Mouse (Mus musculus) heart, embryonic 16.5 days (tissue): ENCODE data around the gene Rps6kb1. TPM values are rescaled to one million over a fixed set of nuclear protein-coding genes. Genes with fewer than 3 reads are reported as not detected.
A peak's percentile ranks its signal among the peaks of the same experiment; 100 is the strongest.

Source experiments
- ATAC-seq: fragments of 200-750 bp; cut with Nextera tagmentation; replicated peaks from 2 replicates; pipeline ENCODE4 v1.8.0; 2017; ENCODE audit warnings: moderate number of reproducible peaks; ENCODE audit not compliant: insufficient read depth, low FRiP score; ENCODE audit errors: extremely low read depth
- H3K27ac ChIP-seq: fragments of 300-500 bp; sonication (generic); 2 replicates; pipeline ENCODE4 v1.5.1; 2014; ENCODE audit warnings: mild to moderate bottlenecking, low read length, control low read depth, moderate library complexity
- H3K27me3 ChIP-seq: fragments of 300-500 bp; sonication (generic); 2 replicates; pipeline ENCODE4 v1.6.1; 2014; ENCODE audit warnings: low read length, mixed read lengths; ENCODE audit not compliant: control insufficient read depth, insufficient read depth
- H3K36me3 ChIP-seq: fragments of 300-500 bp; sonication (generic); 2 replicates; pipeline ENCODE4 v1.6.1; 2014; ENCODE audit not compliant: control insufficient read depth, insufficient read depth
- H3K4me1 ChIP-seq: fragments of 300-500 bp; sonication (generic); 2 replicates; pipeline ENCODE4 v1.6.1; 2014; ENCODE audit warnings: low read length, mixed read lengths; ENCODE audit not compliant: control insufficient read depth, insufficient read depth
- H3K4me2 ChIP-seq: fragments of 300-500 bp; sonication (generic); 2 replicates; pipeline ENCODE4 v1.6.1; 2014; ENCODE audit warnings: low read depth, mild to moderate bottlenecking, control low read depth, low read length
- H3K4me3 ChIP-seq: fragments of 300-500 bp; sonication (generic); 2 replicates; pipeline ENCODE4 v1.5.1; 2014; ENCODE audit warnings: mild to moderate bottlenecking, control low read depth, low read length
- H3K9ac ChIP-seq: fragments of 300-500 bp; sonication (generic); 2 replicates; pipeline ENCODE4 v1.6.1; 2014; ENCODE audit warnings: low read length, control low read depth
- H3K9me3 ChIP-seq: fragments of 300-500 bp; sonication (generic); replicated peaks from 2 replicates; pipeline ENCODE4 v1.6.1; 2016; ENCODE audit warnings: low read length; ENCODE audit not compliant: control insufficient read depth
- WGBS: fragments of 180-500 bp; shearing (Covaris S2); extraction: QIAGEN DNeasy Blood & Tissue Kit; methylation state at CpG from one replicate; pipeline ENCODE4 v1.1.7; 2014; 5-methylcytosine and 5-hydroxymethylcytosine counted together
- polyA plus RNA-seq: library from polyadenylated mRNA; unstranded; fragments of >200 nt; fragmentation: Nextera tagmentation; extraction: Ambion mirVana; gene quantifications from 2 replicates; pipeline ENCODE4 v1.2.1, GENCODE M21; 2015

The Rps6kb1 gene
- polyA plus RNA-seq, 1 experiment from 2014 or later, result 40.8 TPM

DNA sequence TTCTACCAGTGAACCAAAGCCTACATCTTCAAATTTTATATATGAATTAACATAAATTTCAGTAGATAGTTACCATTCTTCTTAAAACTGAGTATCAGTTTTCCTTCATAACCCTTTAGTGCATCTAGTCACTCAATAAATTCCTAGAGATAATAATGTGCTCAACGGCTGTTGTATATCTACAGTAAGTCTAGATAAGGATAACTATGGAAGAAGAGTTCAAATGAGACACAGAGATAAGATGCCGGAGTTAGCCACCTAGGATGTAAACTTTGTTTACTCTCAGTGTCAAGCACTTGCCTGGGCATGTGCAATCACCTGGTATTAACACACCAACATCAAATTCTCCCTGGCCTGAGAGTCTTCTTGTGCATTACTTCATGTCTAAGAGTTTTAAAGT is 37.3 kb downstream of the Rps6kb1 start:
- peaks cover 52% of the 10 kb centered on the region for H3K36me3 ChIP-seq
- no peak overlapping the region for H3K4me3 ChIP-seq
- H3K4me2 ChIP-seq, result no peak overlapping the region
- H3K4me1 ChIP-seq, result no peaks in the 10 kb centered on the region
- H3K9me3 ChIP-seq, result no peaks in the 10 kb centered on the region
- H3K27me3 ChIP-seq, result no peaks in the 10 kb centered on the region
- WGBS, result 45% methylated on average over 2 of the region's 2 CpGs
- ATAC-seq, result no peak
- no peak overlapping the region for H3K9ac ChIP-seq
- no peak overlapping the region for H3K27ac ChIP-seq

DNA sequence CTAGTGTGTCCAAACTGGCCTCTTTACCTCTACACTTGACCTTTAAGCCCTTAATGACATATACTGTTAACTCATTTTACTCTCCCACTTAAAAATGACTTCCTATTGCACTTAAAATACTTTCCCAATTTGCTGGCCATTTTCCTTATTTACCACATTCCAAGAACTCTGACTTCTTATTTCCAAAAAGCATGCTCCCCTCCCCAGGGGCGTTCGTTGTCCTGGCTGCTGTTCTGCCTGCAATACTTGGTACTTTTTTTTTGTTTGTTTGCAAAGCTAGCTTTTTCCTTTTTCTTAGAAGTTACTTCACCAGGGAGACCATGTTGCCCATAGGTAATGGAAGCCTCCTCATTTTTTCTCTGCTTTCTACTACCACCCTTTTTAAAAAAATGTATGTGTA is 41.5 kb downstream of the Rps6kb1 start:
- no peak for ATAC-seq
- WGBS, result 92% methylated on average over 2 of the region's 2 CpGs
- peaks cover 32% of the 10 kb centered on the region for H3K36me3 ChIP-seq
- H3K4me1 ChIP-seq, result no peaks in the 10 kb centered on the region
- H3K9me3 ChIP-seq, result no peaks in the 10 kb centered on the region
- H3K4me2 ChIP-seq, result no peak overlapping the region
- no peak overlapping the region for H3K4me3 ChIP-seq
- H3K27ac ChIP-seq, result no peak overlapping the region
- no peaks in the 10 kb centered on the region for H3K27me3 ChIP-seq
- no peak overlapping the region for H3K9ac ChIP-seq

DNA sequence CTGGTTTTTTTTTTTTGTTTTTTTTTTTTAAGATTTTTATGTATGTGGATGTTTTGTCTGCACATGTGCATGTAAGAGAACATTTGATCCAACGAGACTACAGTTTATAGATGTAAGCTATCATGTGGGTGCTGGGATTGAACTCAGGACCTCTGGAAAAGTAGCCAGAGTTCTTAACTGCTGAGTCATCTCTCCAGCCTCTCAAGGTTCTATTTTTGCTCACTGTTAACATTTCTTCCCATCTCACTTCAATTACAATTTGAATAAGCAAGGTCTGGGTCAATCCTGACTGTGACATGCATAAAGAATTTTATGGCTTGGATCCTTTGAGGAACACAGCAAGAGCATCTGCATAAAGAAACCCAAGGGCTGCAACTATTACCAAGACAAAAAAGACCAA is 43.8 kb downstream of the Rps6kb1 start:
- no peak overlapping the region for H3K9ac ChIP-seq
- H3K4me3 ChIP-seq, result no peak overlapping the region
- 67% methylated on average over 1 of the region's 1 CpGs for WGBS
- no peak overlapping the region for H3K4me2 ChIP-seq
- H3K36me3 ChIP-seq, result peaks cover 37% of the 10 kb centered on the region
- no peak overlapping the region for H3K27ac ChIP-seq
- no peaks in the 10 kb centered on the region for H3K4me1 ChIP-seq
- H3K9me3 ChIP-seq, result no peaks in the 10 kb centered on the region
- H3K27me3 ChIP-seq, result no peaks in the 10 kb centered on the region
- ATAC-seq, result no peak

DNA sequence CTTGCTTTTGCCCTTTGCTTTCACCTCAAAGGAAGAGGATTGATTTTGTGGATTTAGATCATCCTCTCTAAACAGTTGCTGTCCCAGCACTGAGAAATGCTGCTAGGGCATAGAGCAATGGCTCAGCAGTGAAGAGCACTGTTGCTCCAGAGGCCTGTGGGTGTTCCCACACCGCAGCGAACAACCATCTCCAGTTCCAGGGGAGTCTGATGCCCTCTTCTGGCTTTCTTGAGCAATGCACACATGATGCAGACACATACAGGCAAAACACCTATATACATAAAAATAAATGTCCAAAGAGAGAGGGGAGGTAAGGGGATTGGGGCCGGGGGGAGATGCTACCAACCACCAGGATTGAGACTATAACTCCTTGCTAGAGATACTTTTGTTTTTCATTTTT is 46.7 kb downstream of the Rps6kb1 start:
- Histone ChIP-seq H3K9ac (no peak overlapping the region), H3K36me3 (peaks cover 23% of the 10 kb centered on the region), H3K27me3 (no peaks in the 10 kb centered on the region), H3K4me1 (no peaks in the 10 kb centered on the region), H3K4me3 (no peak overlapping the region), H3K9me3 (no peaks in the 10 kb centered on the region), H3K4me2 (no peak overlapping the region), H3K27ac (no peak overlapping the region)
- 71% methylated on average over 3 of the region's 3 CpGs for WGBS
- no peak for ATAC-seq

DNA sequence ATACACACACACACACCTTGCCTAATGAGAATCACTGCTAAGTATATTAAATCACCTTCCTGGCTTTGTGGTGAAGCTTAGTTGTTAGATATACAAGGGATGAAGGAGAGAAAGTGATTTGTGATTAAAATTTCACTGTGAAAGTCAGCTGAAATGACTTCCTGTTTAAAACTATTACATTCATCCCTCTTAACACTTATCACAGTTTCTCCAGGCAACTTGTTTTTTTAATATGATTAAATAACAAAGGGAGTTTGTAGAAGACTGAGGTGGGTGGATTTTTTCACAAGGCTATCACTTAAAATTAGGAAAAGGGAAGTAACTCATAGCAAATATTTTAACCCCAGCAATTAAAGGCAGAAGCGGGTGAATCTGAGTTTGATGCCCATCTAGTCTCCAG is 47.2 kb downstream of the Rps6kb1 start:
- Histone ChIP-seq H3K4me2 (no peak overlapping the region), H3K27ac (no peak overlapping the region), H3K27me3 (no peaks in the 10 kb centered on the region), H3K9me3 (no peaks in the 10 kb centered on the region), H3K9ac (no peak overlapping the region), H3K36me3 (peaks cover 19% of the 10 kb centered on the region), H3K4me3 (no peak overlapping the region), H3K4me1 (no peaks in the 10 kb centered on the region)
- no peak for ATAC-seq
- 89% methylated on average over 1 of the region's 1 CpGs for WGBS

DNA sequence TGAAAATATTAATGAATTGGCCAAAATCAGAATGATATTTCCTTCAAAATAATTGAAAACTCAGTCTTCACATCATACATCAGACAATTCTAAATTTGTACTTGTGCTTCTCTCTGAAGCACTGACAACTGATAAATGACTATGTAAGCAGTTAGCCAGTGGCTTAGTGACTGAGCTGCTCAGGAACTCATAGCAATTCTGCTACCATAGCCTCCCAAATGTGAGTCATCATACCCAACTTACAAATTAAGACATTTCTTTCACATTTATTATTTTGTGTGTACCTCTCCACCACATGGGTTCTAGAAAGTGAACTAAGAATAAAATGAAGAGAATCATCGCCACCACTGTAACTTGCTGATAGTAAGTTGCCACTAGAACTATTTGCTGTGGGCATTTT is 53.8 kb downstream of the Rps6kb1 start:
- Histone ChIP-seq H3K27me3 (no peaks in the 10 kb centered on the region), H3K9me3 (no peaks in the 10 kb centered on the region), H3K9ac (no peak overlapping the region), H3K4me1 (peaks cover 5% of the 10 kb centered on the region), H3K4me2 (no peak overlapping the region), H3K36me3 (peaks cover 13% of the 10 kb centered on the region), H3K4me3 (no peak overlapping the region), H3K27ac (no peak overlapping the region)
- ATAC-seq, result no peak
- 98% methylated on average over 1 of the region's 1 CpGs for WGBS

DNA sequence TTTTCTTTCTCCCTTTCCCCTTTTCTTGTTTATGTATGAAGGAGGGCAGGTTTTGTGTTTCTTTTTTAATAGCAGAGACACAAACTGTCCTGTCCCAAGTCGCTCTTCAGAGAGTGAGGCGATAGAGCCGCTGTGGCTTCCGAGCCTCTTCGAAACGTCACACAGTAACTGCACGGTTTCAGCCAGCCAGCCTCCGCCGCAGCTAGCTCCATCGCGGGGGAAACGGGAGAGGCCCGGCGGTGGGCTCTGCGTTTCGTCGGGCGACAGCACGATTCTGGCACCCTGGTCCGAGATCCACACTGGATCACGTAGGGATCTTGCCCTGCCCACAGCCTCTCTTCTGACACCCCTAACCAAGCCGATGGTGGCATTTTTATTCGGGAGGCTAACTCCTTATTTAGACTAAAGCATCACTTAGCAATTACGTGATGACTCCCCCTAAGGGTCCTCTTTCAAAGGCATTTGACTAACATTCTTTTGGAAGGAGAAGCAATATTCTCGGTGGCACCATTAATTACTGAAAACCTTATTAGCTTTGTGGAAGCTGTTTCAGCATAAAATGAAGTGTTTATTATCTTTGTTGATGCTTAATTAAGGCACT is 59.6 kb downstream of the Rps6kb1 start:
- WGBS, result under 1% methylated on average over 25 of the region's 25 CpGs
- ATAC-seq, result peak; percentile 34
- peak overlapping the region; percentile 82 for H3K27ac ChIP-seq
- H3K4me3 ChIP-seq, result peak overlapping the region; percentile 57
- H3K36me3 ChIP-seq, result peaks cover 5% of the 10 kb centered on the region
- peaks cover 8% of the 10 kb centered on the region for H3K4me1 ChIP-seq
- no peaks in the 10 kb centered on the region for H3K27me3 ChIP-seq
- H3K9ac ChIP-seq, result peak overlapping the region; percentile 74
- H3K9me3 ChIP-seq, result no peaks in the 10 kb centered on the region
- peak overlapping the region; percentile 71 for H3K4me2 ChIP-seq

DNA sequence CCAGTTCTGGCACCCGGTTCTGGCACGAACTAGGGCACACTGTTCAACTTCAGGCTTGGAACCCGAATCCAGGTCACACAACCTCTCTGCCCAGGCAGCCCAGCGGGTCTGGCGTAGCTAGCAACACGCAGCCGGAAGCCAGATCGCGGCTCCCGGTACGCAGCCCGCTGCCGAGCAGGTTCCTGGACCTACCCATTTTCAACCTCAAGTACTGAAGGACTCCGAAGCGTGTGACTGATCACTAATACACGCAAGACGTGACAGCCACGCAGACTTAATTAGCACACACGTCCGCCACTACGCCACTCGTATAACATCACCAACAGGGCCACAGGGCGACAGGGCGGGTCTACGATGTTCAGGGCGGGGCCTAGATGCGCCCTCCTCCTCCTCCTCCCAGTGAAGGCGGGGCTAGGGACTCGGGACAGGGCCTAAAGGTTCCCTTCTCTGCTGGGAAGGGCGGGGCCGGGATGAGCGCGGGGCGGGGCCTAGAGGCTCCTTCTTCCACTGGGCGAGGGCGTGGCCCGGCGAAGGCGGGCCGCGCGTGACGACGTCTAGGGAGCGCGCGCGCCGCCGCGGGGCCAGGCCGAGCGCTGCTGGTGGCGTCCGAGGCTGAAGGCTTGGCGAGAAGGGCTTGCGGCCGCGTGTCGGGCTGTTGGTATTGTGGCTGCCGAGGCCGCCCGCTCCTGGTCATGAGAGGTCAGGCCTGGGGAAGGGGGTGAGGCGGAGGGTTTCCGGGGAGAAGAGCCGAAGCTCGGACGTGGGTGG is 60.3 kb downstream of the Rps6kb1 start, which contains the start of gene Rnft1:
Gene Rnft1, plus strand, starts transcription at position 557 of the 768 bp plus-strand sequence.
- under 1% methylated on average over 66 of the region's 68 CpGs for WGBS
- Histone ChIP-seq H3K36me3 (peaks cover under 1% of the 10 kb centered on the region; the same call in 1 of the 2 replicates), H3K27me3 (no peaks in the 10 kb centered on the region), H3K9me3 (no peaks in the 10 kb centered on the region), H3K27ac (peak within 1 kb of the TSS; percentile 87), H3K9ac (peak within 1 kb of the TSS; percentile 77), H3K4me1 (peaks cover 8% of the 10 kb centered on the region), H3K4me3 (peak within 1 kb of the TSS; percentile 57), H3K4me2 (peak within 1 kb of the TSS; percentile 74)
- peak; percentile 99 for ATAC-seq

DNA sequence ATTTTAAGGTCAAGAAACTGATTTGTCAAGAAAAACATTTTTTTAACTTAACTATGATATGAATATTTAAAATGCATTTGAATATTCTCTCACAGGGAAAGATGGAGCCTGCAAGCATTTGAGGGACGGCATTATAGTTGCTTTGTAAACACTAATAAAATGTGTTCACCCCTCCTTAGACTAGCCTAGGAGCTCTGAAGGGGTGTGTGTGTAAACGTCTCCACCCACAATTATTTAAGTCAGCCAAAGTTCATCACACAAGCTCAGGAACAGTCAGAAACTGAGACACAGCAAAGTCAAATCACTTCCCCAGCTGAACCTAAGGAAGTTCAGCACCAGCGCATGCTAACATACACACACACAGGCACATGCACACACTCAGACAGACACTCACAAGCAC is 71.0 kb downstream of the Rps6kb1 start:
- ATAC-seq, result no peak
- no peak overlapping the region; the same call in 1 of the 2 replicates for H3K9ac ChIP-seq
- H3K27me3 ChIP-seq, result no peaks in the 10 kb centered on the region
- no peaks in the 10 kb centered on the region for H3K36me3 ChIP-seq
- WGBS, result 53% methylated on average over 3 of the region's 3 CpGs
- H3K9me3 ChIP-seq, result no peaks in the 10 kb centered on the region
- H3K4me2 ChIP-seq, result peak overlapping the region; percentile 66; the same call in 1 of the 2 replicates
- H3K4me1 ChIP-seq, result peaks cover 2% of the 10 kb centered on the region; the same call in 1 of the 2 replicates
- no peak overlapping the region for H3K4me3 ChIP-seq
- no peak overlapping the region; the same call in 1 of the 2 replicates for H3K27ac ChIP-seq
